Mouse (Mus musculus) spleen, adult 2 months (tissue): ENCODE data around the gene Ctdspl.

Experiments
- CTCF ChIP-seq: fragments of 200-500 bp; IDR thresholded peaks from 2 replicates; pipeline ENCODE4 v1.5.1; 2011; ENCODE audit warnings: mild to moderate bottlenecking, inconsistent platforms; ENCODE audit not compliant: insufficient read depth, insufficient read length, insufficient replicate concordance; ENCODE audit errors: extremely low read depth
- POLR2A ChIP-seq: fragments of 200-500 bp; IDR thresholded peaks from 2 replicates; pipeline ENCODE4 v1.6.1; 2011; ENCODE audit warnings: low read depth, low read length, inconsistent platforms

DNA sequence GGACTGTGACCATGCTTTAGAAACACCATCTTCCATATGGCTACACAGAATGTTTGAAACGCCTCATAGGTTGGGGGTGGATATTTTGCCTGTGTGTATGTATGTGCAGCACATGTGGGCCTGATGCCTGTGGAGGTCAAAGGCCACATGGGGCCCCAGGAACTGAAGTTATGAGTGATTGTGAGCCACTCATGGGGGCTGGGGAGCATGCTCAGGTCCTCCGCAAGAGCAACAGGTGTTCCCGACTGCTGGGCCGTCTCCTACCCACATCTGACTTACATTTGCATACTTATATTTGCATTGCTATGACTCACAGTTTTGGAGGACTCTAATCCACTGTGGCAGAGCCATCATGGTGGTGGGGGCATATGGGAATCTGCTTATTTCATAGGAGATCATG, 43.6 kb downstream of the Ctdspl start:
- TF ChIP-seq POLR2A (no peak), CTCF (no peak)
